Mouse (Mus musculus): Measurements from ENCODE around the gene Lect2. TPM values are rescaled to one million over a fixed set of nuclear protein-coding genes. Genes with fewer than 3 reads are reported as not detected.

Gene Lect2
- polyA plus RNA-seq, 1 experiment from 2014 or later: not detected

DNA sequence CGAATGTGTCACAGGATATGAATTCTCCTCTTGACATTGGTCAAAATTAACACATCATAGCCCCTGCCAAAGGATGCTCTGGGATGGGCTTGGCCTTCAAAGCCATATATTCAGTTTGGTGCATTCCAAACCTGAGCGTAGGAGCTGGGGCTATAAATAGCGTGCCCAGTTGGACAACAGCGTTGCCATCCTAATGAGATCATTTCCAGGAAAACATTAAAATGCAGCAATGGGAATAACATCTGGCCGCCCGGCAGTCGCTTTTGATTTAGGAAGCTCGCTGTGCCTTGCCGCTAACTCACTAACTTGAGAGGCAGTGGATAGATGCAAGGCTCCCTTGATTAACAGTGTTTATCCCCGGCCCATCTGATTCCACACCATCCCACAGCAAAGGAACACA, 18.0 kb upstream of the Lect2 start:
- Histone ChIP-seq H3K36me3 (ENCODE audit: control insufficient read depth, insufficient read depth) (no peaks in the 10 kb centered on the region), H3K27me3 (ENCODE audit: control insufficient read depth, insufficient read depth, low read length) (no peaks in the 10 kb centered on the region), H3K27ac (ENCODE audit: low read length) (no peak overlapping the region; the same call in 1 of the 2 replicates), H3K4me1 (ENCODE audit: control insufficient read depth, insufficient read depth, low read length) (peaks cover 6% of the 10 kb centered on the region; the same call in 1 of the 2 replicates), H3K4me3 (ENCODE audit: low read length) (no peak overlapping the region), H3K4me2 (ENCODE audit: low read depth, low read length) (no peak overlapping the region), H3K9me3 (replicated peaks; ENCODE audit: control insufficient read depth, low read length) (no peaks in the 10 kb centered on the region), H3K9ac (ENCODE audit: low read length) (no peak overlapping the region)
- WGBS: 58% methylated on average over 10 of the region's 10 CpGs
- ATAC-seq (replicated peaks; ENCODE audit: extremely low read depth, insufficient read depth, low FRiP score): no peak

- Histone ChIP-seq H3K9ac (ENCODE audit: low read length) (no peak overlapping the region), H3K4me2 (ENCODE audit: low read depth, low read length) (no peak overlapping the region), H3K36me3 (ENCODE audit: control insufficient read depth, insufficient read depth) (no peaks in the 10 kb centered on the region), H3K4me1 (ENCODE audit: control insufficient read depth, insufficient read depth, low read length) (peaks cover 6% of the 10 kb centered on the region; the same call in 1 of the 2 replicates), H3K4me3 (ENCODE audit: low read length) (no peak overlapping the region), H3K9me3 (replicated peaks; ENCODE audit: control insufficient read depth, low read length) (no peaks in the 10 kb centered on the region), H3K27ac (ENCODE audit: low read length) (no peak overlapping the region), H3K27me3 (ENCODE audit: control insufficient read depth, insufficient read depth, low read length) (no peaks in the 10 kb centered on the region)
- no peak for ATAC-seq (replicated peaks; ENCODE audit: extremely low read depth, insufficient read depth, low FRiP score)
- WGBS: 29% methylated on average over 6 of the region's 6 CpGs
These were observed 14.8 kb upstream of the Lect2 start for GRCm38 (mm10) chr13:56563075-56563474.

DNA sequence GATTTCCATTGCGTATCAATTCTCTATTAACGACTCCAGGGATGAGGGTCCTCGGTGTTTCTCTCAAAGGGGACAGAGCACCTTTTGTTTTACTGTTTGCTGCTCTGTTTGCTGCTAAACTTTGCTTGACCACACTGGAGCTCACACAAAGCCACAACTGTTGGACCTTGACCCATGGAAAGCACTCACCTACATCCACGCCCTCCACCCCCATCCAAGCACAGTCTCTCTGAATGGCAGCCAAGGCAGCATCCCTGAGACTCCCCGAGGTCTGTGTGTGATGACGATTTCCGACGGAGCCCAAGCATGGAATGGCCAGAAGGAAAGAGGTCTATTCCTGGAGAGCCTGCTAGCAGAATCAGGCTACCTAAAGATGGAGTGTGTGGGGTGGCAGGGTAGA, 12.8 kb upstream of the Lect2 start:
- H3K9ac ChIP-seq (ENCODE audit: low read length): no peak overlapping the region
- H3K9me3 ChIP-seq (replicated peaks; ENCODE audit: control insufficient read depth, low read length): no peaks in the 10 kb centered on the region
- H3K4me3 ChIP-seq (ENCODE audit: low read length): no peak overlapping the region
- no peaks in the 10 kb centered on the region for H3K27me3 ChIP-seq (ENCODE audit: control insufficient read depth, insufficient read depth, low read length)
- 72% methylated on average over 8 of the region's 8 CpGs for WGBS
- no peak for ATAC-seq (replicated peaks; ENCODE audit: extremely low read depth, insufficient read depth, low FRiP score)
- H3K36me3 ChIP-seq (ENCODE audit: control insufficient read depth, insufficient read depth): no peaks in the 10 kb centered on the region
- no peak overlapping the region for H3K4me2 ChIP-seq (ENCODE audit: low read depth, low read length)
- H3K4me1 ChIP-seq (ENCODE audit: control insufficient read depth, insufficient read depth, low read length): peaks cover 5% of the 10 kb centered on the region
- H3K27ac ChIP-seq (ENCODE audit: low read length): no peak overlapping the region

DNA sequence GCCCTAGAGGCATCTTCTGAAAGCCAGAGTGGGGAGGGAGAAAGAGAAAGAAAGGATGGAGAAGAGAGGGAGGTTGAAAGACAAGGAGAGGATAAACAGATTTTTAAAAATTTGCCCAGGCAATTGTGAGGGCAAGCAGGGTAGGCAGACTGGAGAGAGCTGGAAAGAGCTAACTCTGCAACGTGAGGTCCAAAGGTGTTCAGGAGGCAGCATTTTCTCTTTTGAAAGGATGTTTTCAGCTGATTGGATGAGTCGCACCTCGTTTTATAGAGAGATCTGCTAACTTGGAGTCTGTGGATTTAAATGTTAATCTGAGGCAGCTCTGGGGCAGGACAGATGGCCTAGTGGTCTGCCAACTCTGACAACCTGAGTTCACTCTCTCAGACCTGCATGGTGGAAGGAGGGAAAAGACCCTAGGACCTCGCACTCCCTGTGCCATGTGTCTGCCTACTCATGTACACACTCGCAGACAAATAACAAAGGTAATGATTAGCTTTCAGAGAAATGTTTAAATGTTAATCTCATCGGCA, 11.6 kb upstream of the Lect2 start:
- H3K27me3 ChIP-seq (ENCODE audit: control insufficient read depth, insufficient read depth, low read length): no peaks in the 10 kb centered on the region
- 85% methylated on average over 6 of the region's 6 CpGs for WGBS
- no peak for ATAC-seq (replicated peaks; ENCODE audit: extremely low read depth, insufficient read depth, low FRiP score)

DNA sequence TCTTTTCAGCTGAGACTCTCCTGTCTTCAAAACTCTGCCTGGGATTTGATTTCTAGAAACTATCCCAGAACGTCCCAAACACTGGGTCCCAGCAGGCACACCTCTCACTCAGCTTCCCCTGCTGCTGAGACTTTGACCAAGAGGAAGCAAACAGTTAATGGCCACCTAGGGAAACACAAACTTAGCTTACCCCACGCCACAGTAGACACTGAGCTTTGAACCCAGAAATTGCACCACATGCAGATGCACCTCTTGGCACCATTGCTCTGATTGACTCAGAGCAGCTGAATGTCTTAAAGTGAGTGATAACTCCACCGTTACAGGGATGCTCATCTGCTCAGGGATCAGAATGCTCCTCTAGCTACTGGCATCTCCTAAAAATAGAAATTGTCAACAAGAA, 10.5 kb upstream of the Lect2 start:
- H3K27me3 ChIP-seq (ENCODE audit: control insufficient read depth, insufficient read depth, low read length): no peaks in the 10 kb centered on the region
- H3K27ac ChIP-seq (ENCODE audit: low read length): no peak overlapping the region
- H3K4me1 ChIP-seq (ENCODE audit: control insufficient read depth, insufficient read depth, low read length): peaks cover 4% of the 10 kb centered on the region
- no peak overlapping the region for H3K9ac ChIP-seq (ENCODE audit: low read length)
- H3K4me2 ChIP-seq (ENCODE audit: low read depth, low read length): no peak overlapping the region
- no peak for ATAC-seq (replicated peaks; ENCODE audit: extremely low read depth, insufficient read depth, low FRiP score)
- H3K9me3 ChIP-seq (replicated peaks; ENCODE audit: control insufficient read depth, low read length): no peaks in the 10 kb centered on the region
- no peaks in the 10 kb centered on the region for H3K36me3 ChIP-seq (ENCODE audit: control insufficient read depth, insufficient read depth)
- no peak overlapping the region for H3K4me3 ChIP-seq (ENCODE audit: low read length)
- 35% methylated on average over 3 of the region's 3 CpGs for WGBS

More for the DNA sequence above, 11.6 kb upstream of the Lect2 start:
- Histone ChIP-seq H3K36me3 (ENCODE audit: control insufficient read depth, insufficient read depth) (no peaks in the 10 kb centered on the region), H3K9me3 (replicated peaks; ENCODE audit: control insufficient read depth, low read length) (no peaks in the 10 kb centered on the region), H3K4me1 (ENCODE audit: control insufficient read depth, insufficient read depth, low read length) (peaks cover 4% of the 10 kb centered on the region), H3K4me2 (ENCODE audit: low read depth, low read length) (no peak overlapping the region), H3K4me3 (ENCODE audit: low read length) (no peak overlapping the region), H3K27ac (ENCODE audit: low read length) (no peak overlapping the region), H3K9ac (ENCODE audit: low read length) (no peak overlapping the region)

DNA sequence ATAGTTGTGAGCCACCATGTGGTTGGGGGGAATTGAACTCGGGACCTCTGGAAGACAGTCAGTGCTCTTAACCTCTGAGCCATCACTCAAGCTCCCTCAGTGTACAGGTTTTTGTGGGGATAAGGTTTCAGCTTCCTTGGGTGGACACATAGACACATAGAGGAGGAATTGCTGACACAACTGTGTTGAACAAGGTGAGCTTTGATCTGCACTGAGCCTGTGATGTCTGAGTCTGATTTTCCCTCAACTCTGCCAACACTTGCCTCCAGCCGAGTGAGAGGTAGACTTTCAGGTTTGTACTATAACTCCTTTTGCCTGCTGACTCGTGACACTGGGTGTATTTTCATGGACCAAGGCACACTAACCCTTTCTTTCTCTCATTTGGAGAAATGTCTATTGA, 8.4 kb upstream of the Lect2 start:
- ATAC-seq (replicated peaks; ENCODE audit: extremely low read depth, insufficient read depth, low FRiP score): no peak
- 80% methylated on average over 3 of the region's 3 CpGs for WGBS
- no peak overlapping the region for H3K4me3 ChIP-seq (ENCODE audit: low read length)

GRCm38 (mm10) chr13:56555957-56556356, 7.7 kb upstream of the Lect2 start:
- Histone ChIP-seq H3K27me3 (ENCODE audit: control insufficient read depth, insufficient read depth, low read length) (no peaks in the 10 kb centered on the region), H3K4me2 (ENCODE audit: low read depth, low read length) (no peak overlapping the region), H3K9me3 (replicated peaks; ENCODE audit: control insufficient read depth, low read length) (no peaks in the 10 kb centered on the region), H3K27ac (ENCODE audit: low read length) (no peak overlapping the region), H3K9ac (ENCODE audit: low read length) (no peak overlapping the region), H3K4me3 (ENCODE audit: low read length) (no peak overlapping the region), H3K36me3 (ENCODE audit: control insufficient read depth, insufficient read depth) (no peaks in the 10 kb centered on the region), H3K4me1 (ENCODE audit: control insufficient read depth, insufficient read depth, low read length) (peaks cover 16% of the 10 kb centered on the region)
- 0% methylated on average over 1 of the region's 1 CpGs for WGBS
- no peak for ATAC-seq (replicated peaks; ENCODE audit: extremely low read depth, insufficient read depth, low FRiP score)

More for the DNA sequence above, 8.4 kb upstream of the Lect2 start:
- Histone ChIP-seq H3K4me1 (ENCODE audit: control insufficient read depth, insufficient read depth, low read length) (peaks cover 14% of the 10 kb centered on the region), H3K9ac (ENCODE audit: low read length) (no peak overlapping the region), H3K27ac (ENCODE audit: low read length) (no peak overlapping the region), H3K27me3 (ENCODE audit: control insufficient read depth, insufficient read depth, low read length) (no peaks in the 10 kb centered on the region), H3K4me2 (ENCODE audit: low read depth, low read length) (no peak overlapping the region), H3K9me3 (replicated peaks; ENCODE audit: control insufficient read depth, low read length) (no peaks in the 10 kb centered on the region), H3K36me3 (ENCODE audit: control insufficient read depth, insufficient read depth) (no peaks in the 10 kb centered on the region)

- WGBS: 38% methylated on average over 2 of the region's 2 CpGs
- Histone ChIP-seq H3K4me1 (ENCODE audit: control insufficient read depth, insufficient read depth, low read length) (peaks cover 20% of the 10 kb centered on the region), H3K9ac (ENCODE audit: low read length) (no peak overlapping the region), H3K27me3 (ENCODE audit: control insufficient read depth, insufficient read depth, low read length) (no peaks in the 10 kb centered on the region), H3K4me2 (ENCODE audit: low read depth, low read length) (no peak overlapping the region), H3K4me3 (ENCODE audit: low read length) (no peak overlapping the region), H3K9me3 (replicated peaks; ENCODE audit: control insufficient read depth, low read length) (no peaks in the 10 kb centered on the region), H3K27ac (ENCODE audit: low read length) (no peak overlapping the region), H3K36me3 (ENCODE audit: control insufficient read depth, insufficient read depth) (no peaks in the 10 kb centered on the region)
- no peak for ATAC-seq (replicated peaks; ENCODE audit: extremely low read depth, insufficient read depth, low FRiP score)
These were observed 6.1 kb upstream of the Lect2 start for GRCm38 (mm10) chr13:56554409-56554808.

- Histone ChIP-seq H3K4me3 (ENCODE audit: low read length) (no peak overlapping the region), H3K27ac (ENCODE audit: low read length) (no peak overlapping the region), H3K4me1 (ENCODE audit: control insufficient read depth, insufficient read depth, low read length) (peaks cover 22% of the 10 kb centered on the region), H3K9me3 (replicated peaks; ENCODE audit: control insufficient read depth, low read length) (no peaks in the 10 kb centered on the region), H3K4me2 (ENCODE audit: low read depth, low read length) (no peak overlapping the region), H3K36me3 (ENCODE audit: control insufficient read depth, insufficient read depth) (no peaks in the 10 kb centered on the region), H3K27me3 (ENCODE audit: control insufficient read depth, insufficient read depth, low read length) (no peaks in the 10 kb centered on the region), H3K9ac (ENCODE audit: low read length) (no peak overlapping the region)
- no peak for ATAC-seq (replicated peaks; ENCODE audit: extremely low read depth, insufficient read depth, low FRiP score)
- WGBS: 46% methylated on average over 2 of the region's 2 CpGs
These were observed 5.6 kb upstream of the Lect2 start for GRCm38 (mm10) chr13:56553923-56554322.

All from heart, embryonic 16.5 days (tissue).